ENCODE assay signal across 9 mouse cellular contexts in genomic region chrX:166584947-166585824, GRCm38 (mm10). TPM values are rescaled to one million over a fixed set of nuclear protein-coding genes. Genes with fewer than 3 reads are reported as not detected.
DNase-seq lines count a peak whose midpoint lies in the region; ATAC-seq and TF ChIP-seq lines count a peak whose summit lies in the region.
"Had no signal": no experiment of that assay in that cellular context is flagged by ENCODE, and none has a peak within 500 bp of the region (broad histone marks: within the 10 kb centered on the region; RNA-seq: fewer than 3 reads in every experiment).

Gene Egfl6 (minus strand): TSS chrX:166585720.

- no peaks in the 10 kb centered on the region for H3K9me3 ChIP-seq in embryonic facial prominence, embryonic 13.5 days
- H3K9me3 ChIP-seq in intestine, embryonic 15.5 days: no peaks in the 10 kb centered on the region
- no peaks in the 10 kb centered on the region for H3K9me3 ChIP-seq in liver, postnatal 0 days (ENCODE audit: low read length)

- peak within 1 kb of the TSS; percentile 70 for H3K9ac ChIP-seq in embryonic facial prominence, embryonic 13.5 days
- no peak within 1 kb of the TSS for H3K9ac ChIP-seq in intestine, embryonic 15.5 days
- H3K9ac ChIP-seq in liver, postnatal 0 days (replicated peaks): no peak within 1 kb of the TSS

- DNase-seq in B cell, adult 2 months: peak; percentile 47 to 53
- peak; percentile 34 for DNase-seq in ES-CJ7 (ENCODE audit: low read depth, low spot score)
- DNase-seq in liver, postnatal 0 days: peak; percentile 44
- peak; percentile 22 to 35 for DNase-seq in thymus, postnatal 10 days (ENCODE audit: low spot score in 2 of 2)

- H3K27ac ChIP-seq in embryonic facial prominence, embryonic 13.5 days: peak within 1 kb of the TSS; percentile 55
- no peak within 1 kb of the TSS for H3K27ac ChIP-seq in intestine, embryonic 15.5 days
- no peak within 1 kb of the TSS; the same call in 1 of the 2 replicates for H3K27ac ChIP-seq in liver, postnatal 0 days (ENCODE audit: low read depth)

- peak within 1 kb of the TSS; percentile 77 for H3K4me2 ChIP-seq in embryonic facial prominence, embryonic 13.5 days
- H3K4me2 ChIP-seq in intestine, embryonic 15.5 days (replicated peaks): peak within 1 kb of the TSS; percentile 68
- H3K4me2 ChIP-seq in liver, postnatal 0 days (ENCODE audit: low read depth, low read length): peak within 1 kb of the TSS; percentile 38

- H3K27me3 ChIP-seq in embryonic facial prominence, embryonic 13.5 days: peaks cover 57% of the 10 kb centered on the region
- H3K27me3 ChIP-seq in intestine, embryonic 15.5 days (replicated peaks): peaks cover 8% of the 10 kb centered on the region
- H3K27me3 ChIP-seq in liver, postnatal 0 days (ENCODE audit: insufficient read depth, low read length): peaks cover 15% of the 10 kb centered on the region

- ATAC-seq in embryonic facial prominence, embryonic 13.5 days (ENCODE audit: insufficient number of reproducible peaks, insufficient read depth, low FRiP score, low TSS enrichment, low read depth): 0 out of 2 replicates have a peak, but pooled peaks have one; percentile 67
- ATAC-seq in intestine, embryonic 15.5 days: peak; percentile 58
- peak; percentile 72 for ATAC-seq in liver, postnatal 0 days
- ATAC-seq in neutrophil, adult 5-6 weeks (ENCODE audit: extremely low read depth, insufficient number of reproducible peaks, low FRiP score, poor library complexity, severe bottlenecking): peak; percentile 73
- ATAC-seq in erythroblast, adult 5-6 weeks (replicated peaks; ENCODE audit: low FRiP score, poor library complexity, severe bottlenecking): no peak

- 22% methylated on average over 39 of the region's 39 CpGs for WGBS in embryonic facial prominence, embryonic 13.5 days
- 27% methylated on average over 39 of the region's 39 CpGs for WGBS in intestine, embryonic 15.5 days
- WGBS in liver, postnatal 0 days (ENCODE audit: insufficient replicate concordance): 17% methylated on average over 34 of the region's 39 CpGs

- H3K36me3 ChIP-seq in embryonic facial prominence, embryonic 13.5 days: no peaks in the 10 kb centered on the region
- H3K36me3 ChIP-seq in intestine, embryonic 15.5 days: no peaks in the 10 kb centered on the region
- no peaks in the 10 kb centered on the region for H3K36me3 ChIP-seq in liver, postnatal 0 days (replicated peaks; ENCODE audit: insufficient read depth, low read length)

- no peaks in the 10 kb centered on the region for H3K4me1 ChIP-seq in embryonic facial prominence, embryonic 13.5 days
- H3K4me1 ChIP-seq in intestine, embryonic 15.5 days (replicated peaks): no peaks in the 10 kb centered on the region
- H3K4me1 ChIP-seq in liver, postnatal 0 days (ENCODE audit: insufficient read depth): no peaks in the 10 kb centered on the region

- no peak for TF ChIP-seq EP300 in liver, postnatal 0 days (IDR thresholded peaks at IDR 0.05; ENCODE audit: low read depth)

- TF ChIP-seq CTCF in liver, postnatal 0 days (IDR thresholded peaks at IDR 0.05; ENCODE audit: low read depth): no peak

- peak within 1 kb of the TSS; percentile 49 for H3K4me3 ChIP-seq in embryonic facial prominence, embryonic 13.5 days
- peak within 1 kb of the TSS; percentile 31 for H3K4me3 ChIP-seq in intestine, embryonic 15.5 days (replicated peaks)
- no peak within 1 kb of the TSS for H3K4me3 ChIP-seq in liver, postnatal 0 days (ENCODE audit: low read depth, low read length)
- H3K4me3 ChIP-seq: myocyte had no signal

RNA-seq across cellular contexts. Expression of gene Egfl6, which starts in this region (rescaled TPM):
- polyA plus RNA-seq in embryonic facial prominence, embryonic 13.5 days (2015; fragmentation: Nextera tagmentation; extraction: Ambion mirVana): 130 and 154 TPM in 2 replicates
- 5.2 and 5.3 TPM in 2 replicates for polyA plus RNA-seq in intestine, embryonic 15.5 days (2015; fragmentation: Nextera tagmentation; extraction: Ambion mirVana)
- polyA plus RNA-seq in liver, postnatal 0 days (2015; fragmentation: Nextera tagmentation; extraction: Ambion mirVana): 0.47 and 0.51 TPM in 2 replicates
- 0.49 and 0.70 TPM in 2 replicates for total RNA-seq in neutrophil, adult 5-6 weeks (2017)
- not detected in 2 replicates for total RNA-seq in erythroblast, adult 5-6 weeks (2015; ENCODE audit: low replicate concordance)
- total RNA-seq in erythroblast, adult 5-6 weeks (2017; ENCODE audit: low replicate concordance): not detected in 2 replicates
- polyA plus RNA-seq: myocyte had no signal

Comparison
In these comparisons a context has a peak if more than half of its experiments do, and no peak if none do; other contexts are left out.
1. RNA of gene Egfl6 (polyA plus RNA-seq): 130 to 154 TPM in embryonic facial prominence, embryonic 13.5 days; 5.2 to 5.3 TPM in intestine, embryonic 15.5 days and 0.47 to 0.51 TPM in liver, postnatal 0 days; every median in the first group is over 10 times any median in the second.
2. Peak in DNase-seq, ATAC-seq and H3K4me2 ChIP-seq in liver, postnatal 0 days; RNA of the gene not detected or under 1 TPM.
3. Peak in ATAC-seq in neutrophil, adult 5-6 weeks; RNA of the gene not detected or under 1 TPM.
4. Peak in every context shown above with its lines, with median percentiles within 50 percentile points of each other: DNase-seq and H3K4me2 ChIP-seq.